Mouse (Mus musculus): ENCODE results near the gene Gtf2f2. TPM values are rescaled to one million over a fixed set of nuclear protein-coding genes. Genes with fewer than 3 reads are reported as not detected.
"Not testable (repeated sequence)": the region's sequence is repeated elsewhere in the genome, so short reads cannot be mapped to it uniquely, and the experiment has no call there.

The Gtf2f2 gene
- total RNA-seq, 2 experiments from 2014 or later: 11.0 to 12.9 TPM

GRCm38 (mm10) chr14:75937714-75938113, 73.0 kb downstream of the Gtf2f2 start:
- no peak for DNase-seq
- intact Hi-C loops (cut with DNase I; ENCODE audit: low total_unique reads): no loop called here

- DNase-seq: no peak
- intact Hi-C loops (cut with DNase I; ENCODE audit: low total_unique reads): no loop called here
Measured at GRCm38 (mm10) chr14:75934359-75934758, 76.3 kb downstream of the Gtf2f2 start.

DNA sequence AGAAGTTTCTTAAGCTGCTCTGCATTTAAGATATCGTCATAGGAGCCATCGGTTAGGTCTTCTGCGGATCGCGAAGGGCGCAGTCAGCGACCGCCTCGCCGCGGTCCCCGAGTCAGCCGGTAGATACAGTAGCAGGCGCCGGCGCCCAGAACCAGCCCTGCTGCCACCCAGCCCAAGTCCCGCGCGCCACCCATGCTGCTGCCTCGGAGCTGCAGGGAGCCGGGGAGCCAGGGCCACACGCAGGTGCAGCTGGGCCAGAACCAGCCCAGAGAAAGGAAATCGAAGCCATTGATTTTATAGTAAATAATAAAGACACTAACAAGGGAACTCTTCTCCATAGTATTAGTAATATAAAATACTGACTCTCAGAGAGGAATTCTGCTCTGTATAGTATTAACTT, 79.4 kb downstream of the Gtf2f2 start:
- no peak for DNase-seq
- intact Hi-C loops (cut with DNase I; ENCODE audit: low total_unique reads): no loop called here

GRCm38 (mm10) chr14:75929713-75930112, 81.0 kb downstream of the Gtf2f2 start:
- DNase-seq; intact Hi-C loops (cut with DNase I; ENCODE audit: low total_unique reads): not testable (repeated sequence)

- DNase-seq: no peak
- intact Hi-C loops (cut with DNase I; ENCODE audit: low total_unique reads): no loop called here
Measured at GRCm38 (mm10) chr14:75923314-75924052, 87.2 kb downstream of the Gtf2f2 start.

- intact Hi-C loops (cut with DNase I; ENCODE audit: low total_unique reads): no loop called here
Measured at GRCm38 (mm10) chr14:75912665-75913064, 98.0 kb downstream of the Gtf2f2 start.

GRCm38 (mm10) chr14:75911968-75912367, 98.7 kb downstream of the Gtf2f2 start:
- DNase-seq: no peak
- intact Hi-C loops (cut with DNase I; ENCODE audit: low total_unique reads): no loop called here

More at GRCm38 (mm10) chr14:75912665-75913064, 98.0 kb downstream of the Gtf2f2 start:
- DNase-seq: no peak

- no peak for DNase-seq
- intact Hi-C loops (cut with DNase I; ENCODE audit: low total_unique reads): no loop called here
Measured at GRCm38 (mm10) chr14:75906931-75907330, 103.7 kb downstream of the Gtf2f2 start.

GRCm38 (mm10) chr14:75904972-75905371, 105.7 kb downstream of the Gtf2f2 start:
- no peak for DNase-seq
- intact Hi-C loops (cut with DNase I; ENCODE audit: low total_unique reads): no loop called here

DNA sequence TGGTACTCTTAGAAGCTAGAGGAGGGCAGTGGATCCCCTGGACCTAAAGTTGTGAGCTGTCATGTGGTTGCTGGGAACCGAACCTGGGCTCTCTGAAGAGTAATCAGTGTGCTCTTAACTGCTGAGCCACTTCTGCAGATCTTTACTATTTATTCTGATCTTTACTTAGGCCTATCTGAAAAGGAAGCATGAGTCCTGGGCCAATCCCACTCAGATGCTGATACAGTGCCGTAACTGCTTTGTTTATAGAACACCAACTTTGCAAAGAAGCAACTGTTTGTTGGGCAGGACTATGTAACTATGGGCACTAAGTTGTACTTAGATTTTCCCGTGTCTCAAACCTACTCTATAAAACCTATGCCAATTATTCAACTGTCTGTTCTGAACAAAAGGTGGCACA, 107.5 kb downstream of the Gtf2f2 start:
- no peak for DNase-seq
- intact Hi-C loops (cut with DNase I; ENCODE audit: low total_unique reads): no loop called here

DNA sequence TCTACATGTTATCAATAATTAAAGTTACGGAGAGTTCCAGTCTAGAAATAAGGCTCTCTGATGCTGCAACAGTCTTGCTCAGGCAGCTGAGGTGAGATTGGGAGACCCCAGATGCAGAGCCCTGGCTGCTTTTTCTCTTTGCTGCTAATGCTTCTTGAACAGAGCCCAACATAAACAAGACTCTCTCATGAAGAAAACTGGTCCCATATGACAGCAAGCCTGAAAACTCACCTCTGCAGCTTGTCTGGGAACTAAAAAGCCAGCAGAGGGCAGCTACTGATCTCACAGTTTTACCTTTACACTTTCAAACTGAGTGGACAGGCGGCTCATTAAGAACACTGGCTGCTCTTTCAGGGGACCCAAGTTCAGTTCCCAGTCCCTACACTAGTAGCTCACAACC, 108.7 kb downstream of the Gtf2f2 start:
- intact Hi-C loops (cut with DNase I; ENCODE audit: low total_unique reads): no loop called here
- no peak for DNase-seq

GRCm38 (mm10) chr14:75900793-75901499, 109.7 kb downstream of the Gtf2f2 start:
- intact Hi-C loops (cut with DNase I; ENCODE audit: low total_unique reads): no loop called here
- DNase-seq: no peak

DNA sequence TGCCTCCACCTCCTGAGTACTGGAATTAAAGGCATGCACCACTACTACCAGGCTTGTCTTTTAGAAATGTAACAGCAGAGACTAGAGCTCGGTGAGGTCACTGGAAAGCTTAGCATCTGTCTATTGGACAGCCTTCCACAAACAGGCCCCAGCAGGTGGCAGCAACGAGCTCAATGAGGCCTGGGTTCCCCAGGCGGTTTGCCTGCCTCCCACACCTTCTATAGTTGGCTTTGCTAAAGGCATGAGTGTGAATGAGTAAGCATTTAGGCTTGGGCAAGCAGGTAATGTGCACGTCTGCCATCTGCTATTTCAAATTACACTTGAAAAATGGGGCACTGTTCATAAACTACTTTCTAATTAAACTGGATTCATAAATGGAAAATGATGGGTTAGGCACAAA, 111.1 kb downstream of the Gtf2f2 start:
- intact Hi-C loops (cut with DNase I; ENCODE audit: low total_unique reads): no loop called here
- DNase-seq: peak; percentile 80

GRCm38 (mm10) chr14:75892118-75892517, 118.5 kb downstream of the Gtf2f2 start:
- no peak for DNase-seq
- intact Hi-C loops (cut with DNase I; ENCODE audit: low total_unique reads): no loop called here

DNA sequence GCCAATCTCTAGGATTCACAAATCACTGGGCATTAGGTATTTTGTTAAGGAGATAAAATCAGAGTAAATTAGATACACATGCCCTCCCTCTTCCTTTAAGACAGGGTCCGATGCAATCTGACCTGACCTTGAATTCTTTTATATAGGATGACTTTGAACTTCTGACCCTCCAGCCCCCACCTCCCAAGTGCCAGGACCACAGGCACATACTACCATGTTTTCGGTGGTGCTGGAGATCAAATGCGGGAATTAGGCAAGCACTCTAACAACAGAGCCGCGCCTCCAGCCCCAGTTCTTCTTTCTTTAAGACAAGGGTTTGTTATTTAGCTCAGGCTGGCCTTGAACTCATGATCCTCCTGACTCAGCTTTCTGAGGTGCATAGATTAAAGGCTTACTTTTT, 126.8 kb downstream of the Gtf2f2 start:
- intact Hi-C loops (cut with DNase I; ENCODE audit: low total_unique reads): loop anchor here (5.0 kb wide), 1 partner anchor 193 kb away; no protein-coding TSS in a partner anchor
- no peak for DNase-seq

DNA sequence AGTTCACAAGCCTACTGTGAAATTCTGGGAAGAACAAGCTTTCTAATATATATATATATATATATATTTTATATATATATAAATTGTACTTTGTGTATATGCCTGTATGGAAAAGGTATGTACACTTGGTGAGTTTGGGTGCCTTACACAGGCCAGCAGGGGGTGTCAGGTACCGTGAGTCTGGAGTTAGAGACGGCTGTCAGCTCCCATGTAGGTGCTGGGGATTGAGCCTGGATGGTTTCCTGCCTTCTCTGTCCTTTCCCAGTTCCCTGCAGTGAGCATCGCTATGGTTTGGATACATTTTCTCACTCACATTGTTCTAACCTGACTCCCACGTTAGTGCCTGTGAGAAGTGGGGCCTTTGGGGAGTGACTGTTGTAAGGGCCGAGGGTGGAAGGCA, 127.3 kb downstream of the Gtf2f2 start:
- intact Hi-C loops (cut with DNase I; ENCODE audit: low total_unique reads): loop anchor here (5.0 kb wide), 1 partner anchor 194 kb away; no protein-coding TSS in a partner anchor
- DNase-seq: no peak

- DNase-seq: no peak
- intact Hi-C loops (cut with DNase I; ENCODE audit: low total_unique reads): loop anchor here (5.0 kb wide), 1 partner anchor 195 kb away; no protein-coding TSS in a partner anchor
Measured at GRCm38 (mm10) chr14:75881856-75882255, 128.8 kb downstream of the Gtf2f2 start.

DNA sequence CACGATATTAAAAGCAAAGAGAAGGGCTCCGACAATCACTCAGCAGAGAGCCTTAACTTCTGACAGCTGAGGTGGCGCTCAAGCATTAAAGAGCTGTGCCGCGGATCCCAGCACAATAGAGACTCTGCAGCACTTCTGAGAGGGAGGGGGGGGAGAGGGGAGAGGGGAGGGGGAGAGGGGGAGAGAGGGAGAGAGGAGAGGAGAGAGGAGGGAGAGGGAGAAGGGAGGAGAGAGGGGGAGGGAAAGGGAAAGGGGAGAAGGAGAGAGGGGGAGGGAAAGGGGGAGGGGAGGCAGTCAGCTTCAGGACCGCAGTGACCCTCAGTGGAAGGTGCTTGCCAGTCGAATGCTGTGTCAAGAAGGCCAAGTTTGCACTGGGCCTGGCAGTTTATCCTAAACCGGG, 131.7 kb downstream of the Gtf2f2 start:
- DNase-seq: no peak

GRCm38 (mm10) chr14:75877297-75877696, 133.4 kb downstream of the Gtf2f2 start:
- DNase-seq: no peak
- intact Hi-C loops (cut with DNase I; ENCODE audit: low total_unique reads): loop anchor here (10.0 kb wide), 1 partner anchor 128 kb away; no protein-coding TSS in a partner anchor

More for the DNA sequence above, 131.7 kb downstream of the Gtf2f2 start:
- intact Hi-C loops (cut with DNase I; ENCODE audit: low total_unique reads): loop anchor here (10.0 kb wide), 1 partner anchor 126 kb away; no protein-coding TSS in a partner anchor

GRCm38 (mm10) chr14:75876320-75877043, 134.2 kb downstream of the Gtf2f2 start:
- intact Hi-C loops (cut with DNase I; ENCODE audit: low total_unique reads): loop anchor here (10.0 kb wide), 1 partner anchor 128 kb away; no protein-coding TSS in a partner anchor
- peak; percentile 64 for DNase-seq

Measured in gastrocnemius, postnatal 14 days (tissue).